ENCODE assay signal across 8 mouse cellular contexts in genomic region chr12:91384281-91385017, GRCm38 (mm10). TPM values are rescaled to one million over a fixed set of nuclear protein-coding genes. Genes with fewer than 3 reads are reported as not detected.
DNase-seq lines count a peak whose midpoint lies in the region; ATAC-seq and TF ChIP-seq lines count a peak whose summit lies in the region.

Cep128 (minus strand) TSS chr12:91384409.
Tshr (plus strand) TSS chr12:91384563.

- H3K4me1 ChIP-seq in cortical plate, adult 2 months (ENCODE audit: control insufficient read depth, insufficient read depth, low read length) = no peaks in the 10 kb centered on the region
- peaks cover 15% of the 10 kb centered on the region for H3K4me1 ChIP-seq in megakaryocyte, embryonic 14.5 days

- peaks cover 15% of the 10 kb centered on the region for H3K36me3 ChIP-seq in megakaryocyte, embryonic 14.5 days (replicated peaks; ENCODE audit: low read length)

- no peak within 1 kb of the TSS for H3K27ac ChIP-seq in cortical plate, adult 2 months (ENCODE audit: insufficient read depth, low read length)

- H3K9me3 ChIP-seq in megakaryocyte, embryonic 14.5 days = no peaks in the 10 kb centered on the region

- DNase-seq in gastrocnemius, adult 8-10 months (ENCODE audit: low spot score in 2 of 2) = peak; percentile 83 to 85
- peak; percentile 87 for DNase-seq in hindlimb bud, embryonic 11.5 days (ENCODE audit: extremely low spot score, low read depth, low spot score)
- peak; percentile 81 to 92 for DNase-seq in left cerebral cortex, adult 8-10 months (ENCODE audit: low spot score in 2 of 2)
- peak; percentile 95 to 96 for DNase-seq in right cerebral cortex, postnatal 10 days (ENCODE audit: low spot score in 2 of 2)
- peak; percentile 77 for DNase-seq in urinary bladder, postnatal 25 days (ENCODE audit: low spot score)

- TF ChIP-seq CTCF in cortical plate, adult 2 months (IDR thresholded peaks at IDR 0.05; ENCODE audit: extremely low read depth, insufficient read depth, low read length) = no peak

- no peaks in the 10 kb centered on the region for H3K27me3 ChIP-seq in megakaryocyte, embryonic 14.5 days (replicated peaks)

- TF ChIP-seq POLR2A in cortical plate, adult 2 months (IDR thresholded peaks at IDR 0.05; ENCODE audit: extremely low read depth, insufficient read depth, low read length) = 0 out of 2 replicates have a peak, but pooled peaks have one; percentile 26

- ATAC-seq in activated CD4-positive, CD25-positive, alpha-beta regulatory T cell, adult 4 months = peak; percentile 100

- H3K4me3 ChIP-seq in cortical plate, adult 2 months (ENCODE audit: insufficient read depth, low read length) = peak within 1 kb of the TSS; percentile 57
- H3K4me3 ChIP-seq in megakaryocyte, embryonic 14.5 days (replicated peaks) = peak within 1 kb of the TSS; percentile 100

RNA-seq across cellular contexts. Expression of gene Cep128, which starts in this region (rescaled TPM):
- polyA plus RNA-seq in activated CD4-positive, CD25-positive, alpha-beta regulatory T cell, adult 4 months (2017; shearing (Covaris generic)) = 10 to 100 TPM in 1 of 2 experiments, 1 to 10 TPM in 1; 7.6 to 14.4 TPM
- 5.9 TPM in 2 replicates for polyA plus RNA-seq in cortical plate, adult 2 months (2012; rRNA removed)
- 1 to 10 TPM in 2 of 4 experiments, under 1 TPM in 2; 0.51 to 1.1 (median 0.84) TPM for total RNA-seq in gastrocnemius, adult 8-10 months (2022)
- 10 to 100 TPM in 2 of 4 experiments, 1 to 10 TPM in 2; 6.6 to 10.5 (median 9.0) TPM for total RNA-seq in left cerebral cortex, adult 8-10 months (2022)
- 0.85 TPM in 1 of 2 replicates, not detected in the other for polyA plus RNA-seq in megakaryocyte, embryonic 14.5 days (2012; ENCODE audit: insufficient read depth, low replicate concordance)

RNA-seq across cellular contexts. Expression of gene Tshr, which starts in this region (rescaled TPM):
- polyA plus RNA-seq in activated CD4-positive, CD25-positive, alpha-beta regulatory T cell, adult 4 months (2017; shearing (Covaris generic)) = not detected
- 0.23 and 0.25 TPM in 2 replicates for polyA plus RNA-seq in cortical plate, adult 2 months (2012; rRNA removed)
- total RNA-seq in gastrocnemius, adult 8-10 months (2022) = 1 to 10 TPM in 1 of 4 experiments, under 1 TPM in 3; 0.07 to 1.3 (median 0.50) TPM
- under 1 TPM; 0.17 to 0.53 (median 0.27) TPM for total RNA-seq in left cerebral cortex, adult 8-10 months (2022)
- not detected in 2 replicates for polyA plus RNA-seq in megakaryocyte, embryonic 14.5 days (2012; ENCODE audit: insufficient read depth, low replicate concordance)
